Mouse (Mus musculus) C3H10T1/2 (cell line): ENCODE measurements around the gene Rom1. TPM values are rescaled to one million over a fixed set of nuclear protein-coding genes. Genes with fewer than 3 reads are reported as not detected.

Experiments used
- polyA plus RNA-seq, 2 experiments: library from polyadenylated mRNA; unstranded; fragments of >200 nt; fragmentation: generic; extraction: Trizol; gene quantifications; one replicate each; pipeline ENCODE4 v1.2.1; 2012; ENCODE audit warnings: missing spikeins in 2 of 2

Rom1 gene
- polyA plus RNA-seq: 10 to 100 TPM in 1 of 2 experiments, 1 to 10 TPM in 1; 5.9 to 12.1 TPM

DNA sequence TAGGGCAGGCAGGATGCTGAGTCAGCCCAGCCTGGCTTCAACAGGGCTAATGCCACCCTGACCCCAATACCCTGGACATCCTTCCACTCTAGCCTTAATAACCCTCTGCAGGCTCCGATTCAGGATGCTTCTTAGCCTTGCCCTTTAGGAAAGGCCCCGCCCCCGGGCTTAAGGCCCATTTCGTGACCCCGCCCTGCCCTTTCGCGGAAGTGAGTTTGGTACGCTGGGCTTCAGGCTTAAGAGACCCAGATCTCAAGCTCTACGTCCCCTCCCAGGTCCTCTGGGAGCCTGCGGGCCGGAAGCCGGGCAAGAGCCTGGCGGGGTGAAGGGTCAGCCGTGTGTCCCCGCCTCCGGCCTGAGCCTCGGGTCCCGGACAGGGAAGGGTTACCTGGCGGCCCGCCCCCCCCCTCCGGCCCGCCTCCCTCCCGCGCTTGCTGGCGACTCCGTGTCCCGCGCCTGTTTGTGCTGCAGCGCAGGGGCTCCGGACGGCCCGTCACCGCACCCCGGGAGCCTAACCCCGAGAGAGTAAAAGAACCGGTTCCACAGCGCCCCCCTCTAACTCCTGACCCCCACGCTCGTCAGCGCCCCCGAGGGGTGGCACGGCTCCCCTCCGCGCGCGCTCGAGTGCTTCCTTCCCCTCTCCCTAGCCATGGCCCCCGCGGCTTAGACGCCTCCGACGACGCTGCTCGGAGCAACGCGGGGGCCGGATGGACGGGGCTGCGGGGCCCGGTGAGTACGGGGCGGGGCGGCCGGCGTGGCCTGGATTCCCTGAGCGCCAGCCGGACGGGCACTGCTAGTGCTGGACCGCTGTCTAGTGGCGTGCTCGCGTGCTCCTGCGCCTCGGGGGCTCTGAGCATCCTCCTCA, at the start of gene Rom1, which contains the start of gene Eml3:
Rom1 (minus strand) TSS at position 133 of the 865 bp plus-strand sequence.
Eml3 (plus strand) TSS at position 329 of the 865 bp plus-strand sequence.

DNA sequence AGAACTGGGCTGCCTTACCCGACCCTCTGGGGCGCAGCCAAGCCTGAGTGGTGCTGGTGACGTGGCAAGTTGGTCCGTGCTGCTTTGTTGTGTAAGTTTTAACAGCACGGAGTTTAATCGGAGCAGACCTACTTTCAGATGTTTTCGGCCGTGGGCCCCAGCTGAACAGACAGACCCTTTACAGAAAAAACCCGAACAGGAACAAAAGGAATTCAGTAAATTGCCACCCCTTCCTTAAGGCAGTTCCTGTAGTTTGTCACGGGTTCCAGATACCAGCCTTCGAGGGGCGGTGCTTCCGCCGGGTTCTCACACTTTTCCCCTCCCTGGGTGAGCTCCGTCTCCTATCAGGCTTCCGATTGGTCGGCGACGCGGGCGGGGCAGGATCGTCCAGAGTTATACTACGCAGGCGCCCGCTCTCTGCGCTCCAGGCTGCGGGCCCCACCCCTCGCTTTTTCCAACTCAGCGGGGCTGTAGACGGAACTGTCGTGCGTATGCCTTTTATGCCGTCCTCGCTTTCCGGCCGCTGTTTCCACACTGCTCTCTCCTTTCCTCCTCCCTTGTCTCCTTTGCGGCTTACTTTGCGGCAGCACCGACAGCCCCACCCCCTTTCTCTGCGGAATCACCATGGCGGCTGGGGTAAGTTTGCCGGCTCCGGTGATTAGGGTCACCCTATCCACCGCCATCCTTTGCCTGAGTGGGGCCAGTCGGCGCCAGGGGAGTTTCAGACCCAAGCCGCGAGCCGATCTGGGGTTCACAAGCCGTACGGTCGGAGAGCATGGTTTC, 37.6 kb upstream of the Rom1 start, which contains the start of gene Eef1g:
Eef1g (plus strand) TSS at position 452 of the 783 bp plus-strand sequence.

DNA sequence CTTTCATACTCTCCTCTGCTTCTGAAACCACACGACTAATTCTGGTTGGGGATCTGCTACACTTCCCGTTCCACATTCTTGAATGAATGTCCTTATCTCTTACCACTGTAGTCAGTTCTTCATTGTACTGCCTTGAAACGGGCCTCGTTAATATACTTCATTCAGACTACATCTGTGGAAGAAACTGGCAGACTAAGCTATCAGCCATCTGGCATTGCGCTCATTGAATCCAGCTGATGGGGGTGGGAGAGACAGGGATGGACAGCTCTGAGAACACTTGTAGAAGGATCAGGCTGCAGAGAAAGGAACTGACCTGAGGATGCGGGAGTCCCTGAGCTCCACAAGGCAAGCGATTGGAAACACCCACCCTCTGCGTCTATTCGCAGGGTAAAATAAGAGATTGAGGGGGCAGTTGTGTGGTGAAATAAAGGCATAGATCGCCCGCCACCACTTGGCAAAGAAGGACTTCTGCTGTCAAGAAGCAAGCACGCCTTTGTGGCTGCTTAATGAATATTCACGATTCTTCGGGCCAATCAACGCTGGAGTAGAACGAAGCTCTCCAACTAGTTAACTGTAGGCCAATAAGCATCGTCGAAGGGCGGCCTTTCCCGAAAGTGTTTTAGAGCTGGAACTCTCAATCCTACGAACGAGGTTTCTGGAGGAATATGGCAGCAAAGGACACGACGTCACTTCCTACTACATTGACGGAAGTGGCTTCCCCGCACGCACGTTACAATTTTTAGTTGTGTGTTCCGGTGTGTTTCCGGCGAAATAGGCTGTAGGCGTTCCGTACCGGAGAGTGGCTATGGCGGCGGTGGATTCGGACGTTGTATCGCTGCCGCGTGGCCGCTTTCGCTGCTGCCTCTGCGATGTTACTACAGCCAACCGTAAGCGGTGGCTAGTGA, 24.2 kb upstream of the Rom1 start, which contains the start of gene Tut1:
Tut1 (plus strand) TSS at position 713 of the 905 bp plus-strand sequence.

DNA sequence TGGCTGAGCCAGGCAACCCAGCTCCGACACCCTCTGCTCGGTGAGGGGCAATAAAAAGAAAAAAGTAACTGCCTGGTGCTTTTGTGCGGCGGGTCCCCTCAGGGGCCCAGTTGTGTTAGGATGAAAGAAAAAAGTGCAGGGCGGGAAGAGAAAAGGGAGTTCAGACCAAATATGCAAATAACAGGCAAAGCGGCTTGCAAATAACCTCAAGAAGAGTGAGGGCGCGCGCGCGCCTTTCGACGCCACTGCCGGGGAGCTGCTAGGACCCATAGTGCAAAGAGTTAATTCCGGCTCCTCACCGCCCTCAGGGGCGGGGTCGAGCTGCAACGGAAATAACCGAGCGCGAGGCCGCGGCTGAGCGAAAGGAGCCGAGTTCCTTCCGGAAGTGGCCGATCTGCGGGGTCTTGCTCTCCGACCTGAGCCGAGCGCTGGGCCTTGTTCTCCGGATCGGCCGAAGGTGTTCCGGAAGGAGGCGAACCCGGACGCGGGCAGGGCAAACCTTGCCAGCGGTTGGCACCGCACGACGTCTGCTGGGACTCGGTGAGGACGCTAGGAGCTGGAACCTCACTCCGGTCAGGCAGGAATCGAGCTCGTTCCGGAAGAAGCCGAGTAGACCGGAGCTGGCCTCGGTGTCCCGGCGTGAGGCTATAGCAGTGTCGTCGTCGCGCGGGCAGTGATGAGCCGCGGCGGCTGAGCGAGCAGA, 12.5 kb upstream of the Rom1 start, which contains the start of gene Mta2:
Mta2 (plus strand) TSS at position 361 of the 703 bp plus-strand sequence.

DNA sequence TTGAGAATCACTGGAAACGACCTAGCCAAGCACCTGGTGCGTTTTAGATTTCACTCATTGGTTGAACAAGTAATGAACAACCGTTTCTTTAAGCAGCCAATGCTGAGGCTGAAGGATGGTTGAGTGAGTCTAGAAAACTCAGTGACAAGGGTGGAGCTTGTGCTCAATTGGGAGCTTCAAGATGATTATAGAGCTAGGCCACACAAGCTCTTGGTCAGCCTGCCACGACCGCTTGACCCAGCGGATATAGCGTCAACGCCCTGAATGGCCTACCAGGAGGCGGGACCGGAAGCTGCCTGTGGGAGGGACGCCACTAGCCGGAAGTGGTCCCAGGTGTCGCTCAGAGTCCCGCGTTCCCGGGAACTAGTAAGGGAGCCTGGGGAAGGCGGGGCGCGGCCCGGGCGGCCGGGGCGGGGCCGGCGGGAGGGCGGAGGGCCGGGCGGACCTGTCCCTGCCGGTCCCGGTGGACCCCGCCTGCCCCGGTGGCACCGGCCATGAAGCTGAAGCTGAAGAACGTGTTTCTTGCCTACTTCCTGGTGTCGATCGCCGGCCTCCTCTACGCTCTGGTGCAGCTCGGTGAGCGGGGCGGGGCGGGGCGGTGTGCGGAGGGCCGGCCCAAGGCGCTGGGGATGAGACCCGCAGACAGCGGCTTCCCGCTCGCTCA, 9.0 kb downstream of the Rom1 start, which contains the start of gene B3gat3:
B3gat3 (plus strand) TSS at position 302 of the 664 bp plus-strand sequence.

DNA sequence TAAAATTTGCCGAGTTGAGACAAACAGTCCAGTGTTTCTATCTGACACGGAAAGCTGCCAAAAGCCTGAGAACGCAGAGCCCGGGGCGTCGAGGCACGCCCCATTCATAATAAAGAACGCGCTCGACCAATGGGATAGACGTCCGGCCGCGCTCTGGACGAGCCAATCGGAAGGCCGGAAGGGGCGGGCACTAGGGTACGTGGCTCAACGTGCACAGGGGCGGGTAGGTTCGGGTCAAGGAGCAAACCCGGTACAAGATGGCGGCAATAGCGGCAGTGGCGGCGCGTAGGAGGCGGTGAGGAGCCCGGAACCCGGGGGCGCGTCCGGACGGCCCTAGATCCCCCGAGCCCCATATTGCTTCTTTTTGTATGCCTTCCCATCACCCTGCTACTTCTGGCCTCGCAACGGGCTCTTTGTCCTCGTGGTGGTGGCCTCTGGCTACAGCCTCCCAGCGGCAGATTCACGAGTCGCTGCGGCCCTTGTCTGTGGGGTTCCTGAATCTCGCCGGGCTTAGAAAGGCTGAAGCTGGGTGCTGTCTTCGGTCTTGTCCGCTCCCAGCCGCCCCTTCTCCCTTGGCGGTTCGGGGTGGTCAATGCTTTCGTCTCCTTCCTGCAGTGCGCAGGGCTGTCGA, 31.2 kb downstream of the Rom1 start, which contains the start of gene Ganab:
Ganab (plus strand) TSS at position 207 of the 631 bp plus-strand sequence.

DNA sequence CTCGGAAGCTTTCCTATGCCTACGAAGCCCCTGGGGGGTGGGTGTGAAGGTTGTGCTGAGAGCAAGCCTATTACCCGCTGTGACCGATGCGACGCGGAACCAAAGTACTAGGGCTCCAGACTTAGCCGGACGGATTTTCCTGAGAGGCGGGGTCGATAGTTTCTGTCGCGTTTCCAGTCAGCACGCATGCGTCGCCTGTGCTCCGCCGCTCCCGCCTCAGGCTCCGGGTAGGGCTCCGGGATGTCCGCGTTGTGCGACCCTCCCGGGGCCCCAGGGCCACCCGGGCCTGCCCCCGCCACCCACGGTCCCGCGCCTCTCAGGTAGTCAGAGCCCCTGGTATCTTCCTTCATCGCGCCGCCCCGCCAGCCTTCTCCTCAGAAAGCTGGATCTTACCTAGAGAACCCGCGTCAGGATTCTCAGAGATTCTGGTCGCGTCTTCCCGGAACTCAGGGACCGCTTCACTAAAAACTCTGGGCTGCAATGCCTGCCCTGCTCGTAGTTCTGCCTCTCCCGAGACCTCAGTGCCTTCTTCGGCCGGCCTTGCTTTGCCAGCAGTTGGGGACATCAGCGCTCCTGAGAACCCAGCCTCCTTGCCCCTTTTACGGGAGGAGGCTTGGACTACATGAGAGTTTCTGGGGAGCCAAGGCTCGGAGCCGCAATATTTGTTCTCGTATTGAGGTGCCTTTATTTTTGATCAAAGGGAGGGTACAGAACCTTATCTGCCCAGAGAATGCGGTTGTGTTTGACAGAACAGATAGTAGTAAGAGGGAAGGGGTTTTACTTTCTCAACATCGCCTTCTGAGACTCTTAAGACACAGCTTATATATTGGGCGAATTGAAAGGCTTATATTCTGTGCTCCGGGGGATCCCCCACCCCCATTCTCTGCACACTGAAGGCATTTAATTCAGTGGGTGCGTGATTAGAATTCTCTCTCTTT, 36.1 kb downstream of the Rom1 start, which contains the start of gene Ints5:
Ints5 (plus strand) TSS at position 177 of the 938 bp plus-strand sequence.

DNA sequence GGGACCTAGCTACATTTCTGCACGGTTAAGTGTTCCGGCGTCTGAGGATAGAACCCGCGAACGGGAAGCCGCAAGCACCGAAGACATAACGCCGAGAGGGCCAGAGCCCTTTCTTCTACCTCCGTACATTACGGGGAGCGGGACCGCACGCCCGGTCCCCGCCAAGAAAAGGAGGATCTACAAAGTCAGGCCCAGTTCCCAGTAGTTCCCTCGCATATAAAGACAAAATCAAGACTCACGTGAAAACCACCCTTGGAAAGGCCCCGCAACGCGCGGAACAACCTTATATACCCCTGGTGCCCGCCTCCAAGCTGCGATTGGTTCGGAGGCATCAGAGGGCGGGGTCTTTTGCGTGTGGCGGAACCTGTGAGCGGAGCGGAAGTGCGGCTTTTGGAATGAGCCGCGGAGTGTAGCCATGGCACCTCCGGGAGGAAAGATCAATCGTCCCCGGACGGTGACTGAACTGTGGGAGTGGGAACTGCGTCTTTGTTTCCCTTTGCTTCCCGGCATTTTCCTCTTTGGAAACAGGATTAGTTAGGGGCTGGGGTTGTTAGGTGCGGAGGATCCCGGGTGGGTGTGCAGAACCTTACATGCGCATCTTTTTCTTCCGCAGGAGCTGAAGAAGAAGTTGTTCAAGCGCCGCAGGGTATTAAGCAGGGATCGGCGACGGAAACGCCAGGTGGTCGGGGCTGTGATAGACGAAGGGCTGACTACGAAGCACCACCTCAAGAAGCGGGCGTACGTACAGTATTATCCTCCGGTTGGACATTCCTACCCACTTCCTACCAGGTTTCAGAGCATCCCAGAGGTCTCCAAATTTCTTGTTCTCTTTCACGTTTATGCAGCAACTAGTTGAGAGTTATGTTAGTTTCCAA, 40.4 kb downstream of the Rom1 start, which contains the start of the genes 1810009A15Rik and Gm49416:
1810009A15Rik (plus strand) TSS at position 343 of the 875 bp plus-strand sequence.
Gm49416 (plus strand) TSS at position 416 of the 875 bp plus-strand sequence.

DNA sequence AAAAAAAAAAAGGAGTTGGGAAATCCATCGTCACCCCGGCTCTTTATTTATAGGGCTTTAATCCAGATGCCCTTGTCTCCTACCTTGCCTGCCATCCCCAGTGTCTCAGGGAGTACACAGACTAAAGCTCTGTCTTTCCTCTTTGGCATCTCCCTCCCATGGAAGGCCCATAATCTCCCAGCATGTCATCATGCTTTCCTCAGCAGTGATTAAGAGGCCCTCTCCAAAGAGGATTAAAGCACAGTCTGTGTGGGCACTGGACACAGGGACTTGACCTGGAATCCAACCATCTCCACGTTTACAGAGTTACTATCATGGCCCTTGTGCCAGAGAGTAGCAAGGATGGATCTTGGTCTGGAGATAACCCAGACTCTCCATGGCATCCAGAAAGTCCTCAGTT, 45.5 kb downstream of the Rom1 start, which contains the start of the genes Lbhd1 and Gm49403:
Lbhd1 (plus strand) TSS at position 117 of the 400 bp plus-strand sequence.
Gm49403 (plus strand) TSS at position 315 of the 400 bp plus-strand sequence.

DNA sequence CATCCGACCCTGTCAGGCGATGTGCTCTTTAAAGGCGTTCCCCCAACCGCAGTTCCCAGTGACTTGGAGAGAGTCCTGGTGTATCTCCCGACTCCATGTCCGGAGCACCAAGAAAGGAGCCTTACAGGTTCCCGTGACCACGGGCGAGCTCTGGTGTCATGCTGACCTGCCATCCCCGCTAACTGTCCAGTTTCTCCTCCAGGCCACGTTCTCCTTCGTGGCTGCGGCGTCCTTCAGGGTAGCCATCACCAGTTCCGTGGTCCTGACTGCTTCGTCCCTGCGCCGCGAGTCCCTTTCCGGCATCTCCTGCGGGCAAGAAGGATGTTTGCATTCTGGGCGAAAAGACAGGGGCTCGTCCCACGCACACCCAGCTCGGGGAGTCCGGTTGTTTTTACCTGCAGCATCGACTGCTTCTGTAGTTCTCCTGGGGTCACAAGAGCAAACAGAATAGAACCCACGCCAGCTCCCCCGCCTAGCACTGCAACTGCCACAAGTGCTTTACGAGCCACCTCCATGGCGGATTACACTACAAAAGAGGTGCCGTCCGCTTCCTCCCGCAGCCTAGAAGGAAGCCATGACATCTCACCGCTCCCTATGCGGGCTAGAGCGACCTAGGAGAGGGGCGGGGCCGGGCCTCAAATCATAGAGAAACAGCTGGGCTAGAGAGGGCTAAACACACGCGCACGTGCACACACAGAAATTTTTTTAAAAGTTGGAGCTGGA, 48.7 kb downstream of the Rom1 start, which contains the start of gene Uqcc3:
Uqcc3 (minus strand) TSS at position 613 of the 723 bp plus-strand sequence.

Other genes starting within 250 kb of the Rom1 start
- gene Slc3a2, start 206.0 kb downstream of the Rom1 start, polyA plus RNA-seq: 100 to 1,000 TPM; 109 to 260 TPM
- gene Wdr74, start 193.5 kb downstream of the Rom1 start, polyA plus RNA-seq: 100 to 1,000 TPM in 1 of 2 experiments, 10 to 100 TPM in 1; 60.8 to 195 TPM
- 1 to 10 TPM; 1.5 to 1.8 TPM for gene 1700092M07Rik, start 188.6 kb downstream of the Rom1 start, polyA plus RNA-seq
- gene Stx5a, start 187.9 kb downstream of the Rom1 start, polyA plus RNA-seq: 100 to 1,000 TPM in 1 of 2 experiments, 10 to 100 TPM in 1; 33.2 to 112 TPM
- 100 to 1,000 TPM in 1 of 2 experiments, 10 to 100 TPM in 1; 63.1 to 106 TPM for gene Nxf1, start 172.3 kb downstream of the Rom1 start, polyA plus RNA-seq
- gene Tmem223, start 158.4 kb downstream of the Rom1 start, polyA plus RNA-seq: 100 to 1,000 TPM; 211 to 253 TPM
- gene Tmem179b, start 154.9 kb downstream of the Rom1 start, polyA plus RNA-seq: 10 to 100 TPM; 43.2 to 61.1 TPM
- 10 to 100 TPM; 24.9 to 37.5 TPM for gene Taf6l, start 142.9 kb downstream of the Rom1 start, polyA plus RNA-seq
- gene Polr2g, start 130.8 kb downstream of the Rom1 start, polyA plus RNA-seq: 100 to 1,000 TPM; 100 to 147 TPM
- 1 to 10 TPM; 2.6 to 5.2 TPM for gene Zbtb3, start 126.8 kb downstream of the Rom1 start, polyA plus RNA-seq
- gene Ttc9c, start 110.0 kb downstream of the Rom1 start, polyA plus RNA-seq: 10 to 100 TPM in 1 of 2 experiments, 1 to 10 TPM in 1; 1.9 to 14.9 TPM
- 10 to 100 TPM in 1 of 2 experiments, 1 to 10 TPM in 1; 7.6 to 49.9 TPM for gene Hnrnpul2, start 109.3 kb downstream of the Rom1 start, polyA plus RNA-seq
- gene AC129217.1, start 99.6 kb downstream of the Rom1 start, polyA plus RNA-seq: 1 to 10 TPM in 1 of 2 experiments, under 1 TPM in 1; 0.19 to 1.1 TPM
- 10 to 100 TPM; 11.7 to 29.0 TPM for gene Bscl2, start 91.9 kb downstream of the Rom1 start, polyA plus RNA-seq
- under 1 TPM; 0.04 to 0.41 TPM for gene Gng3, start 90.2 kb downstream of the Rom1 start, polyA plus RNA-seq
- gene Lrrn4cl, start 78.6 kb downstream of the Rom1 start, polyA plus RNA-seq: 1 to 10 TPM in 1 of 2 experiments, under 1 TPM in 1; 0.08 to 7.0 TPM
- 100 to 1,000 TPM; 240 to 270 TPM for gene Ubxn1, start 57.9 kb downstream of the Rom1 start, polyA plus RNA-seq
- gene Uqcc3, start 48.4 kb downstream of the Rom1 start, polyA plus RNA-seq: 10 to 100 TPM; 63.8 to 97.9 TPM
- 1 to 10 TPM; 3.4 to 3.7 TPM for gene Lbhd1, start 45.6 kb downstream of the Rom1 start, polyA plus RNA-seq
- not detected for gene Gm49403, start 45.4 kb downstream of the Rom1 start, polyA plus RNA-seq
- 100 to 1,000 TPM in 1 of 2 experiments, 10 to 100 TPM in 1; 73.9 to 176 TPM for gene 1810009A15Rik, start 40.5 kb downstream of the Rom1 start, polyA plus RNA-seq
- gene Gm49416, start 40.4 kb downstream of the Rom1 start, polyA plus RNA-seq: under 1 TPM in 1 of 2 experiments, not detected in 1; 0.18 TPM
- 10 to 100 TPM; 30.2 to 43.9 TPM for gene Ints5, start 36.4 kb downstream of the Rom1 start, polyA plus RNA-seq
- 100 to 1,000 TPM in 1 of 2 experiments, 10 to 100 TPM in 1; 43.4 to 137 TPM for gene Ganab, start 31.3 kb downstream of the Rom1 start, polyA plus RNA-seq
- gene B3gat3, start 9.0 kb downstream of the Rom1 start, polyA plus RNA-seq: 10 to 100 TPM; 56.0 to 67.8 TPM
- gene Eml3, start 196 bp upstream of the Rom1 start, polyA plus RNA-seq: 10 to 100 TPM; 30.0 to 62.2 TPM
- 10 to 100 TPM; 55.6 to 94.0 TPM for gene Mta2, start 12.5 kb upstream of the Rom1 start, polyA plus RNA-seq
- gene Tut1, start 24.5 kb upstream of the Rom1 start, polyA plus RNA-seq: 10 to 100 TPM; 16.0 to 17.5 TPM
- 1,000 to 10,000 TPM in 1 of 2 experiments, 100 to 1,000 TPM in 1; 710 to 2,782 TPM for gene Eef1g, start 37.7 kb upstream of the Rom1 start, polyA plus RNA-seq
- 100 to 1,000 TPM in 1 of 2 experiments, 10 to 100 TPM in 1; 26.0 to 103 TPM for gene Ahnak, start 59.9 kb upstream of the Rom1 start, polyA plus RNA-seq
- not detected for gene Scgb1a1, start 158.6 kb upstream of the Rom1 start, polyA plus RNA-seq
- 1 to 10 TPM; 3.0 to 6.1 TPM for gene Asrgl1, start 206.3 kb upstream of the Rom1 start, polyA plus RNA-seq